Mouse (Mus musculus): ENCODE results near the gene Fbn1.

Gene Fbn1

GRCm38 (mm10) chr2:125394428-125395101 is 113.2 kb downstream of the Fbn1 start:
- no peak for DNase-seq (ENCODE audit: low spot score in 2 of 2)

GRCm38 (mm10) chr2:125391582-125391981 is 116.2 kb downstream of the Fbn1 start:
- DNase-seq (ENCODE audit: low spot score in 2 of 2), result no peak

- no peak for DNase-seq (ENCODE audit: low spot score in 2 of 2)
Measured at GRCm38 (mm10) chr2:125389796-125390195, 118.0 kb downstream of the Fbn1 start.

- DNase-seq (ENCODE audit: low spot score in 2 of 2), result no peak
Measured at GRCm38 (mm10) chr2:125386221-125386965, 121.4 kb downstream of the Fbn1 start.

- DNase-seq (ENCODE audit: low spot score in 2 of 2), result no peak
Measured at GRCm38 (mm10) chr2:125384941-125385340, 122.9 kb downstream of the Fbn1 start.

- no peak for DNase-seq (ENCODE audit: low spot score in 2 of 2)
Measured at GRCm38 (mm10) chr2:125384415-125384814, 123.4 kb downstream of the Fbn1 start.

- DNase-seq (ENCODE audit: low spot score in 2 of 2), result no peak
Measured at GRCm38 (mm10) chr2:125383273-125383641, 124.5 kb downstream of the Fbn1 start.

- DNase-seq (ENCODE audit: low spot score in 2 of 2), result no peak
Measured at GRCm38 (mm10) chr2:125382613-125383272, 125.0 kb downstream of the Fbn1 start.

- DNase-seq (ENCODE audit: low spot score in 2 of 2), result no peak
Measured at GRCm38 (mm10) chr2:125380086-125380485, 127.7 kb downstream of the Fbn1 start.

GRCm38 (mm10) chr2:125379206-125379605 is 128.6 kb downstream of the Fbn1 start:
- DNase-seq (ENCODE audit: low spot score in 2 of 2), result no peak

GRCm38 (mm10) chr2:125375926-125376325 is 131.9 kb downstream of the Fbn1 start:
- no peak for DNase-seq (ENCODE audit: low spot score in 2 of 2)

GRCm38 (mm10) chr2:125375301-125375700 is 132.5 kb downstream of the Fbn1 start:
- DNase-seq (ENCODE audit: low spot score in 2 of 2), result no peak

- no peak for DNase-seq (ENCODE audit: low spot score in 2 of 2)
Measured at GRCm38 (mm10) chr2:125369666-125370065, 138.1 kb downstream of the Fbn1 start.

- DNase-seq (ENCODE audit: low spot score in 2 of 2), result no peak
Measured at GRCm38 (mm10) chr2:125368616-125369015, 139.2 kb downstream of the Fbn1 start.

- DNase-seq (ENCODE audit: low spot score in 2 of 2), result no peak
Measured at GRCm38 (mm10) chr2:125361661-125362060, 146.1 kb downstream of the Fbn1 start.

GRCm38 (mm10) chr2:125356486-125356885 is 151.3 kb downstream of the Fbn1 start:
- no peak for DNase-seq (ENCODE audit: low spot score in 2 of 2)

- no peak for DNase-seq (ENCODE audit: low spot score in 2 of 2)
Measured at GRCm38 (mm10) chr2:125356068-125356467, 151.7 kb downstream of the Fbn1 start.

- DNase-seq (ENCODE audit: low spot score in 2 of 2), result no peak
Measured at GRCm38 (mm10) chr2:125355216-125355971, 152.4 kb downstream of the Fbn1 start.

GRCm38 (mm10) chr2:125354587-125354986 is 153.2 kb downstream of the Fbn1 start:
- no peak for DNase-seq (ENCODE audit: low spot score in 2 of 2)

GRCm38 (mm10) chr2:125349144-125349543 is 158.6 kb downstream of the Fbn1 start:
- no peak for DNase-seq (ENCODE audit: low spot score in 2 of 2)

GRCm38 (mm10) chr2:125342181-125342950 is 165.4 kb downstream of the Fbn1 start:
- no peak for DNase-seq (ENCODE audit: low spot score in 2 of 2)

Measured in spleen, postnatal 4 days (tissue).